Mouse (Mus musculus) spleen, adult 2 months (tissue): ENCODE measurements at regions not wholly inside any gene's neighbourhood (a gene's known extent, or its start where the extent isn't known, plus 50 kb on each side); places are given as distances from the start of the nearest gene placed in this dataset.

Experiments
- CTCF ChIP-seq: fragments of 200-500 bp; IDR thresholded peaks from 2 replicates; pipeline ENCODE4 v1.5.1; 2011; ENCODE audit warnings: mild to moderate bottlenecking, inconsistent platforms; ENCODE audit not compliant: insufficient read depth, insufficient read length, insufficient replicate concordance; ENCODE audit errors: extremely low read depth
- POLR2A ChIP-seq: fragments of 200-500 bp; IDR thresholded peaks from 2 replicates; pipeline ENCODE4 v1.6.1; 2011; ENCODE audit warnings: low read depth, low read length, inconsistent platforms

GRCm38 (mm10) chr5:111522586-111522985, 105.4 kb downstream of the Mn1 start:
- TF ChIP-seq POLR2A (no peak), CTCF (no peak)
